Mouse (Mus musculus) megakaryocyte, embryonic 14.5 days (primary cell): ENCODE data around the gene Cldn10.

Experiments used
- FLI1 ChIP-seq: IDR thresholded peaks from 2 replicates; pipeline ENCODE4 v1.6.1; 2012; ENCODE audit warnings: low read length, inconsistent platforms, mixed read lengths
- GATA1 ChIP-seq: IDR thresholded peaks from 3 replicates; pipeline ENCODE4 v1.6.1; 2012; ENCODE audit warnings: mixed read lengths, low read length, inconsistent platforms, borderline replicate concordance

DNA sequence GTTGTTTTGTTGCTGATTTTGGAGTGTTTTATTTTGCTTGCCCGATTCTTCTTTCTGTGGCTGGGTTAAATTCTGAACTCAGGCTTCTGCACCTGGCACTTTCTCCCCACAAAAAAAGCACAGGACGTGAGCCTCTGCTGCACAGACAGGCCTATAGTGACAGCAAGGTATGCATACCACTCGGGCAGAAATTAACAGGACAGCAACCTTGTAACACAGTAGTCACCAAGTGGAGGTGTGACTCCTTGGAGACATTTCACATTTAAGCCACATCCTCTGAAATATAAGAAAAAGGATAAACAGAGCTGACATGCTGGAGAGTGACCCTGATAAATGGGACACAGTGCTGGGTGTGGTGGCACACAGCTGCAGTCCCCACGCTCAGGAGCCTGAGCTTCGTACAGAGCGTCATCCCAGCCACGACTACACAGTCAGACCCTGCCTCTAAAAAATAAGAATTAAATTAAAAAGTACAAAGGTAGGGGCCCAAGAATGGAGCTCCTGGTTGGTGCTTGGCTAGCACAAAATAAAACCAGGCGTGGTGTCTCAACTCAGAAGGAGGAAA lies 50.9 kb downstream of the Cldn10 start:
- TF ChIP-seq GATA1 (no peak), FLI1 (no peak)
